Mouse (Mus musculus) naive thymus-derived CD4-positive, alpha-beta T cell, adult 2 months (primary cell): Measurements from ENCODE around the gene March7.

Experiments used
- DNase-seq: peaks from one replicate; pipeline ENCODE4 v3.0.0-alpha.2; 2011; ENCODE audit warnings: low read depth

The March7 gene

GRCm38 (mm10) chr2:60285107-60285617 is 75.5 kb downstream of the March7 start:
- no peak for DNase-seq

DNA sequence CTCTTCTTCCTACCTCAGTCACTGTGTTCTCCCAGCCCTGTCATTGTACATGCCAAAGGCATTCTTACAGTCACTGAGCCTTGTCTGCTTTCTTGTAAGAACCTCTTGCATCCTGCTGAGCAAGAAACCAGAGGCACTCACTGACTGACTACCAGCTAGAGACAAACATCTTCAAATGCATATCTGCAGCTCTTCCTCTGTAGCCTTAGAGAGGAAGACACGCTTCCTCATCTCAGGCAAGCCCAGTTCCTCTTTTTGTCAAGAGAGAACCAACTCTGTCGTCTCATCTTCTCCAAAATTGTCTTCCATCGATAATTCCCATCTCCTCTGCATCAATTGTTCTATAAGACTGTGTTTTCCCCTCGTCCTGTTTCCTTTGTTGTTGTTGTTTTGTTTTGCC is 78.9 kb downstream of the March7 start:
- peak; percentile 3 for DNase-seq

DNA sequence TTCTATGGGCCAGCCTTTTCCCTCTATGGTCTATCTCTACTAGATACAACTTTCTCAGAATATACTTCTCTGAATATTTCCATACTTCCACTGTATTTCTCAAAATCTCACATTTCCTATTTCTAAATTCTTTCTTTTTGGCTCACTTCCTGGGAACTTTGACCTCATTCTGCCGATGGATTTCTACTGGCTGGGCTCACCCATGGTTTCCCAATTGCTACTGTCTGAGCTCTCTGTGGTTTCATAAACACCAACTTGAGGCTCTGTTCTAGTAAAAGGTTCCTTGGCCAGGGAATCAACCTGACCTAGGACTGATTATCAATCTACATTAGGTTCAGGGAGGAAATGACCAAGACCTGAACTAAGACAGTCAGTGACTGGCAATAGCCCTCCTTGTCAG is 79.8 kb downstream of the March7 start:
- no peak for DNase-seq

GRCm38 (mm10) chr2:60291381-60291780 is 81.7 kb downstream of the March7 start:
- DNase-seq: no peak

DNA sequence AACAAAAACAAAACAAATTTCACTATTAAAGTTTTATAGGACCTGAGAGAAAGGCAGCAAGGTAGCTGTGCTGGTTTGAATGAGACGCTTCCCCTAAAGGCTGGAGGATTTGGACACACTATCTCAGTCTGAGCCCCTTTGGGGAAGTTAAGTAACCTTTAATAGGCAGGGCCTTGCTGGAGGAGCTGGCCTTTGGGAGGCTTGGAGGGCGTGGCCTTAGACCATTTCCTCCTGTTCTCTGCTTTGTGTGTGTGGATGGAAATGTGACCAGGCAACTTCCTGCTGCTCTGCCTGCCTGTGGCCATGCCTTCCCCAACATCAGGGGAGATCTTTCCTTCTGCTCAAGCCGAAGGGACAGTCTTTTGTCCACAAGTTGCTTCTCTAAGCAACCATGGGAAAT is 88.6 kb downstream of the March7 start:
- DNase-seq: no peak

- no peak for DNase-seq
These were observed 89.6 kb downstream of the March7 start for GRCm38 (mm10) chr2:60299323-60299722.
